Mouse (Mus musculus): Measurements from ENCODE around the gene D1Ertd622e.

GRCm38 (mm10) chr1:97647037-97647436 lies 14.8 kb downstream of the D1Ertd622e start:
- TF ChIP-seq CTCF (IDR thresholded peaks at IDR 0.05; ENCODE audit: low read depth) = peak; percentile 52
- no peak for TF ChIP-seq EP300 (optimal IDR thresholded peaks at IDR 0.05)
